Mouse (Mus musculus) heart, adult 18-20 months (tissue): ENCODE data around the gene Bcl2l11. TPM values are rescaled to one million over a fixed set of nuclear protein-coding genes. Genes with fewer than 3 reads are reported as not detected.

ENCODE experiments used
- DNase-seq, 2 experiments: peaks; one replicate each; pipeline ENCODE4 v3.0.0; 2021 to 2022; ENCODE audit warnings: mixed read lengths in 1 of 2
- total RNA-seq, 2 experiments: library from RNA; stranded (reverse); gene quantifications; 2 replicates each; pipeline ENCODE4 v1.2.3; 2021

Bcl2l11 gene
- total RNA-seq, 2 experiments from 2014 or later: 8.1 to 10.3 TPM

- no peak for DNase-seq
Observed at GRCm38 (mm10) chr2:128211022-128211880, 85.4 kb downstream of the Bcl2l11 start.

- DNase-seq: no peak
Observed at GRCm38 (mm10) chr2:128211881-128212209, 86.0 kb downstream of the Bcl2l11 start.
